Mouse (Mus musculus) hindbrain, embryonic 14.5 days (tissue): Measurements from ENCODE around the gene Abca17. TPM values are rescaled to one million over a fixed set of nuclear protein-coding genes. Genes with fewer than 3 reads are reported as not detected.
A peak's percentile ranks its signal among the peaks of the same experiment; 100 is the strongest.

ENCODE experiments used
- ATAC-seq: fragments of 200-750 bp; cut with Nextera tagmentation; 2 replicates; pipeline ENCODE4 v1.8.0; 2017; ENCODE audit warnings: moderate number of reproducible peaks, mild to moderate bottlenecking, moderate TSS enrichment, moderate library complexity; ENCODE audit not compliant: low FRiP score
- DNase-seq: peaks from one replicate; pipeline ENCODE4 v3.0.0-alpha.2; 2015; ENCODE audit warnings: low spot score
- H3K27ac ChIP-seq: fragments of 300-500 bp; sonication (generic); 2 replicates; pipeline ENCODE4 v1.5.1; 2014; ENCODE audit warnings: mild to moderate bottlenecking, moderate library complexity
- H3K27me3 ChIP-seq: fragments of 300-500 bp; sonication (generic); 2 replicates; pipeline ENCODE4 v1.6.1; 2014; ENCODE audit warnings: mild to moderate bottlenecking, low read length, mixed read lengths; ENCODE audit not compliant: control insufficient read depth, insufficient read depth
- H3K36me3 ChIP-seq: fragments of 300-500 bp; sonication (generic); replicated peaks from 2 replicates; pipeline ENCODE4 v1.6.1; 2014; ENCODE audit not compliant: control insufficient read depth, insufficient read depth
- H3K4me1 ChIP-seq: fragments of 300-500 bp; sonication (generic); replicated peaks from 2 replicates; pipeline ENCODE4 v1.6.1; 2014; ENCODE audit warnings: antibody characterized with exemption, low read length, mixed read lengths; ENCODE audit not compliant: control insufficient read depth, insufficient read depth
- H3K4me2 ChIP-seq: fragments of 300-500 bp; sonication (generic); replicated peaks from 2 replicates; pipeline ENCODE4 v1.6.1; 2014; ENCODE audit warnings: mild to moderate bottlenecking, moderate library complexity
- H3K4me3 ChIP-seq: fragments of 300-500 bp; sonication (generic); replicated peaks from 2 replicates; pipeline ENCODE4 v1.5.1; 2014; ENCODE audit warnings: mild to moderate bottlenecking, low read length
- H3K9ac ChIP-seq: fragments of 300-500 bp; sonication (generic); 2 replicates; pipeline ENCODE4 v1.6.1; 2014
- H3K9me3 ChIP-seq: fragments of 300-500 bp; sonication (generic); 2 replicates; pipeline ENCODE4 v1.6.1; 2016; ENCODE audit warnings: low read length; ENCODE audit not compliant: control insufficient read depth
- WGBS: fragments of 180-500 bp; shearing (Covaris S2); extraction: QIAGEN DNeasy Blood & Tissue Kit; methylation state at CpG from one replicate; pipeline ENCODE4 v1.1.7; 2014; 5-methylcytosine and 5-hydroxymethylcytosine counted together
- polyA plus RNA-seq: library from polyadenylated mRNA; unstranded; fragments of >200 nt; fragmentation: Nextera tagmentation; extraction: Ambion mirVana; gene quantifications from 2 replicates; pipeline ENCODE4 v1.2.1, GENCODE M21; 2014

Gene Abca17
- polyA plus RNA-seq, 1 experiment from 2014 or later, result 0.63 TPM

DNA sequence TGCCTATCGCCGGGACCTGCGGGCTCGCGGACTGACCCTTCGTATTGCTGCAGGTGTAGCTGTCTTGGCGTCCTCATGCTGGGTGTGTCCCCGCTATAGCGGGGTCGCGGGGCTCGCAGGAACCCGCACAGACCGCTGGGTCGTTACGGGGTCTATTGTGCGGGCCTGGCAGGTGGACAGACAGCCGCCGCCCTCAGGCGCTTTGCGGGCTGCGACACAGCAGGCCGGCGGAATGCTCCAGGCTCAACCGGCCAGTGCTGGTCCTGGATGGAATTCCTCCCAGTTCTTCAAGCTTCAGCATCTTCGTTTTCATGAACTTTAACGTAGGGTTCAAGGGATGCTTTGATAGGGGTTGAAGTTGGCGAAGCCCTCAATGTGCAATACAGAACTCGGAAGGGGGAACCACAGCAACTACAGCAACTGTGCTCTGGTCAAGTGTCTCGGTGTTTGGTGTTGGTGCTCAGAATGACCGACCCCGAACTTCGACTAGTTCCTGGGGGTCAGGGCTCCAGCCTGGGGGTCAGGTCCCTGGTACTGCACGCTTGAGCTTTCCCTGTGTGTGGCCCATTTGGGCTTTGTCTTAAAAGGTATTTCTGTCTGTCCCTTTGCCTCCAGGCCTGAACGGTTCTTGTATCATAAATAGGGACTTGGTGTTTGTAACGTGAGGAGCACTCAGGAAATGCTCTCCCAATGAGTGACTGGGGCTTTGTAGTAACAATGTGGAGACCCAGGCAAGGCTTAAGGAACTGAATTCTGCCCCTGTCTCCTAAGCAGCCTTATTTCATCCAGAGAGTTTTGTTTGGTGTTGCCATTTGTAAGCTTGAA lies 1.7 kb upstream of the Abca17 start:
- peak overlapping the region; percentile 72 for H3K27ac ChIP-seq
- ATAC-seq (no peak; the same call in 1 of the 2 replicates), DNase-seq (no peak)
- peak overlapping the region; percentile 67 for H3K4me3 ChIP-seq
- H3K27me3 ChIP-seq, result peaks cover 10% of the 10 kb centered on the region
- H3K4me2 ChIP-seq, result peak overlapping the region; percentile 68
- WGBS, result 2% methylated on average over 36 of the region's 36 CpGs
- peaks cover 22% of the 10 kb centered on the region for H3K4me1 ChIP-seq
- H3K9me3 ChIP-seq, result no peaks in the 10 kb centered on the region
- peak overlapping the region; percentile 83 for H3K9ac ChIP-seq
- no peaks in the 10 kb centered on the region for H3K36me3 ChIP-seq

DNA sequence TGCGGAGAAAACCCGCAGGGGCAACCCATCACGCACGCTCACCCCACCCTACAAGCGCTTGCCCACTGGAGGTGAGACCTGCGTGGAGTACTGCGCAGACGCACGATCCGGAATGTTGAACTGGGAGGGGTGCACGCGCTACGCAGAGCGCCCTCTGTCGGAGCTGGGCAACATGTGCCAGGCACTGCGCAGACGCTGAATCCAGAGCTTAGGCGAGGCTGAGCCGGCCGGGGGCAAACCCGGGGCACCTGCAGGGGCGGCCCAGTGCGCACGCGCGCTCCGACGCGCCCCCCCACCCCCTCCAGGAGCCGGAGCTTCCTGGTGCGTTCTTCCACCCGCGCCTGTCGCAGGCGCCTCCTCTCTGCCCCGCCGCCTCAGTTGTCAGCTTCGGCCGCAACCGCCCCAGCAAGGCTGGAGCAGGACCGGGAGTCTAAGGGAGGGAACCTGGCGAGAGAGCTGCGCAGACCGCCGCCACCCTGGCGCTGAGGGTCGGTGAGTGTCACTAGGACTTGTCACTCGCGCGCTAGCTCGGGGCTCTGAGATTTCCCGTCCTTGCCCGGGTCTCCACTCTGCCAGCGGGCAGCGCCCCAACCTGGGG lies 991 bp upstream of the Abca17 start, which contains the start of gene Abca3:
TSS of gene Abca3 (plus strand) at position 191 of the 598 bp plus-strand sequence.
- peak; percentile 97 for ATAC-seq
- Histone ChIP-seq H3K4me2 (peak within 1 kb of the TSS; percentile 68), H3K4me1 (peaks cover 22% of the 10 kb centered on the region), H3K9ac (peak within 1 kb of the TSS; percentile 83), H3K27me3 (peaks cover 10% of the 10 kb centered on the region), H3K9me3 (no peaks in the 10 kb centered on the region), H3K4me3 (peak within 1 kb of the TSS; percentile 67), H3K27ac (peak within 1 kb of the TSS; percentile 72), H3K36me3 (no peaks in the 10 kb centered on the region)
- WGBS, result under 1% methylated on average over 47 of the region's 55 CpGs
- DNase-seq, result peak; percentile 98

DNA sequence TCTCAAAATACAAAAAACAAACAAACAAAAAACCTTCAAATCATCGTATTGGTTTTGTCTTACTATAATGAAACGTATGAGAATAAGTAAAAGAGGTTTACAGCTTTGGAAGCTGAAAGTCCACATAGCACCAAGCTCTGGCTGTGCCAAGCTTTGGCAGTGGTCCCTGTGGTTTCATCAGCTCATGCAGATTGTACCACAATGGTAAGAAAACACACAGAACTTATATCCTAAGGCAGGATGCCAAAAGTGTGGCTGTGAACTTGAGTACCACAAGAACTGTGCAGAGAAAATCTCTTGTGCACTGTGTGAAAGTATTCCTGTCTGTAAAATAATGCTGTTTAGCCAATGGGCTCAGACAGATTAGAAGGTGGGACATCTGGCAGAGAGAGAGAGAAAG lies 1.7 kb downstream of the Abca17 start:
- ATAC-seq (no peak), DNase-seq (no peak)
- Histone ChIP-seq H3K27me3 (peaks cover 10% of the 10 kb centered on the region), H3K9ac (no peak overlapping the region), H3K4me2 (no peak overlapping the region), H3K4me1 (peaks cover 15% of the 10 kb centered on the region), H3K9me3 (no peaks in the 10 kb centered on the region), H3K27ac (no peak overlapping the region), H3K36me3 (no peaks in the 10 kb centered on the region), H3K4me3 (no peak overlapping the region)
- WGBS, result 81% methylated on average over 2 of the region's 2 CpGs

DNA sequence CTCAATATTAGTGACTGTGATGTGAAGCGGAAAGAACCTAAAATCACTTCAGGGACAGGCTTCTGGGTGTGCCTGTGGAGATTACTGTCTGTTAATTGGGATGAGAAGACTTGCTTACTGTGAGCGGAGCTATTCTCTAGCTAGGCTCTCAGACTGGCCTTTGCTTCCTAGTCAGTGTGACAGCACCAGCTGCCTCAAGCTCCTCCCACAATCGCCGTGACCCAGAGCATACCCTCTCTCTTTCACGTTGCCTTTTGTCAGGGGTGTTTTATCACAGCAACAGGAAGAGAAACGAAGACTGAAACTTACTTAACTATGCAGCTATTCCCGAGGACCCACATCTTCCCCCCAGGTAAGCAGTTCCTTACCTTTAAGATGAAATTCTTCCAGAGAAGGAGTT lies 4.0 kb downstream of the Abca17 start:
- Histone ChIP-seq H3K27ac (no peak overlapping the region), H3K4me2 (no peak overlapping the region), H3K9me3 (no peaks in the 10 kb centered on the region), H3K4me1 (no peaks in the 10 kb centered on the region; the same call in 1 of the 2 replicates), H3K36me3 (no peaks in the 10 kb centered on the region), H3K27me3 (peaks cover 10% of the 10 kb centered on the region), H3K9ac (no peak overlapping the region), H3K4me3 (no peak overlapping the region)
- WGBS, result 59% methylated on average over 7 of the region's 7 CpGs
- no peak for DNase-seq
- no peak for ATAC-seq

DNA sequence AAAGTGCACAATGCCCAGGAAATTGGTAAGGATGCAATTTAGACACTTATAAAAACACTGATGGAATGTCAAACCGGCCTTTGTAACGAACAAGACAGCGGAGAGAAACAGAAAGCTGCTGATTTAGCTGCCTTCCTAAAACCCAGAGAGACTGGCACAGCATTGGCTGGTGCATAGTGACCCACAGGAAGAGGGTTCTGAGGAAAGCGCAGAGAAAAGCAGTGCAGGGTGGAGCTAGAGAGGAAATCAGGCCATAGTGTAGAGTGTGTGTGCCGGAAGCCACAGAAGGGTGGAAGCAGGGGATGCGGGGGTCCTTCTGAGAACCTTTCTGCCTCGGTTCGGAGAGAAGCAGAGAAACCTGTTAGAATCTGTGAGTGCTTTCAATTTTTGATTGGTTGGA lies 6.2 kb downstream of the Abca17 start:
- ATAC-seq (no peak), DNase-seq (no peak)
- no peak overlapping the region for H3K4me2 ChIP-seq
- WGBS, result 92% methylated on average over 8 of the region's 8 CpGs
- H3K4me1 ChIP-seq, result no peaks in the 10 kb centered on the region
- H3K9me3 ChIP-seq, result no peaks in the 10 kb centered on the region
- H3K27me3 ChIP-seq, result no peaks in the 10 kb centered on the region
- no peak overlapping the region for H3K27ac ChIP-seq
- H3K4me3 ChIP-seq, result no peak overlapping the region
- no peaks in the 10 kb centered on the region for H3K36me3 ChIP-seq
- no peak overlapping the region for H3K9ac ChIP-seq

DNA sequence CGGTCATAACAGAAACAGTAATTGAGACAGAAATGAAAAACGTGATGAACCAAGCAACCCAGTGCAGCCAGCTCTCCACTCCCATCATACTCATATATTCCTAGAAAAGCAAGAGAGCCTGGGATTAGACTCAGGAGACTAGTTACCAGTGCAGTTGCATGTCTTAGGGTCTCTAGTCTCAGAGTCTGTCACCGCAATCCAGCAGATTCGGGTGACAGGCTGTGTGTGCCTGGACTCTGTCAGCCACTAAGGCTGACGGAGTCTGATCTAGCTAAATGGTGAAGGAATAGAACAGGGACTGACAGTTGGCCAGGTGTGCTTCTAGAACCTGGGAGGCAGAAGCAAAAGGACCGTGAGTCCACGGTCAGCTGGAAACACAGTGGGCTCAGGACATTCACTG lies 23.2 kb downstream of the Abca17 start:
- no peaks in the 10 kb centered on the region for H3K36me3 ChIP-seq
- no peak for DNase-seq
- ATAC-seq, result no peak
- 83% methylated on average over 7 of the region's 7 CpGs for WGBS
- no peak overlapping the region for H3K4me3 ChIP-seq
- no peaks in the 10 kb centered on the region for H3K4me1 ChIP-seq
- no peaks in the 10 kb centered on the region for H3K27me3 ChIP-seq
- H3K9me3 ChIP-seq, result no peaks in the 10 kb centered on the region
- no peak overlapping the region for H3K4me2 ChIP-seq
- H3K27ac ChIP-seq, result no peak overlapping the region
- H3K9ac ChIP-seq, result no peak overlapping the region

DNA sequence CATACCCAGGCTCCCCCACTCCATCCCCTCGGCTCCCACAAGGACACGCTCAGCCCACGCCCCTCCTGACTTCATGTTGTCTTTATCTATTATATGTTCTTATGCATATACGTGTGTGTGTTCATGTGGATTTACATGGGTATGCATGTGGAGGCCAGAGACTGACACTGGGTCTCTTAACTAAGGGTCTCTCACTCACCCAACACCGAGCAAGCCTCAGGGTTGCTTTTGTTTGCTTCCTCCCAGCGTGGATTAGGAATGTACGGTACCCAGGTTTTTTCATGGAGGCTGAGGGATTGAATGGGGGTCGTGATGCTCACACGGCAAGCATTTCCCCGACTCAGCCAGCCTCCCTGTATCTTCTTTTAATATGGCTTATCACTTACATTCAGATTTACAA lies 25.8 kb downstream of the Abca17 start:
- no peak overlapping the region for H3K27ac ChIP-seq
- ATAC-seq (no peak), DNase-seq (no peak)
- no peak overlapping the region for H3K9ac ChIP-seq
- H3K9me3 ChIP-seq, result 0 out of 2 replicates have a peak, but pooled peaks cover 4% of the 10 kb centered on the region
- H3K4me3 ChIP-seq, result no peak overlapping the region
- 90% methylated on average over 10 of the region's 10 CpGs for WGBS
- no peaks in the 10 kb centered on the region for H3K36me3 ChIP-seq
- H3K4me2 ChIP-seq, result no peak overlapping the region
- H3K27me3 ChIP-seq, result no peaks in the 10 kb centered on the region
- no peaks in the 10 kb centered on the region for H3K4me1 ChIP-seq

DNA sequence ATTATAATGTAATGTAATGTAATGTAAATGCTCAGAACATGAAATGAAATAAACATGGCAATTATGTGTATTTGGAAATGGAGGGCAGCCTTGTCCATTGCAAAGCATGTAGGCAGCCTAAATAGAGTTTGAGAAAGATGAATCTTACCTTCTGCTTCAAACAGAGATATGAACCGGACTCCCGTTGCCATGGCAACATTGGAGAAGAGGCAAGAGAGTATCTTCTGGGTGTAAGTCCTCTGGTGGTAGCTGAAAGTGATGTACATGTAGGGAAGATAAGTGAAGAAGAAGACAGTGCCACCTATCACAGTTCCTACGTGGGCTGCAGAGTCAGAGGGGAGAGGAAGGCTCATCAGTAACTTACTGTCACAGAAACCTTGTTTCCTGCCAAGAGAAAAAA lies 30.0 kb downstream of the Abca17 start:
- ATAC-seq, result no peak
- no peak for DNase-seq
- 92% methylated on average over 3 of the region's 3 CpGs for WGBS

DNA sequence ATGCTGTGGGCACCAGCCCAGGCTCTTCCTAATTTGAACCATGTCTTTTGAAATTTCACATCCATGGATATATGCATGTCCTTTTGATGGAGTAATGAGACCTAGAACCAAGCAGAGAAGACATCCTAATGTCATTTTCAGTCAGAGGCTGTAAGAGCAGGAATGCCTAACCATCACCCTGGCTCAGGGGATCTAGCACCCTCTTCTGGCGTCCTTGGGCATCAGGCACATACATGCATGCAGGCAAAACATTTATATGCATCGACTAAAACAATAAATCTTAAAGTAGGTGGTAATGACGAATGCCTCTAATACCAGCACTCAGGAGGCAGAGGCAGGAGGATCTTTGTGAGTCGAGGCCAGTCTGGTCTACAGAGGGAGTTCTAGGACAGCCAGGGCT lies 43.4 kb downstream of the Abca17 start:
- no peaks in the 10 kb centered on the region for H3K9me3 ChIP-seq
- no peak overlapping the region for H3K4me2 ChIP-seq
- no peak for DNase-seq
- H3K36me3 ChIP-seq, result no peaks in the 10 kb centered on the region
- no peak overlapping the region for H3K4me3 ChIP-seq
- no peak overlapping the region for H3K9ac ChIP-seq
- no peaks in the 10 kb centered on the region for H3K27me3 ChIP-seq
- no peak overlapping the region for H3K27ac ChIP-seq
- H3K4me1 ChIP-seq, result no peaks in the 10 kb centered on the region
- 57% methylated on average over 4 of the region's 4 CpGs for WGBS
- ATAC-seq, result no peak

More for the DNA sequence above, 30.0 kb downstream of the Abca17 start:
- no peak overlapping the region for H3K27ac ChIP-seq
- H3K4me2 ChIP-seq, result no peak overlapping the region
- no peak overlapping the region for H3K4me3 ChIP-seq
- no peaks in the 10 kb centered on the region for H3K4me1 ChIP-seq
- no peaks in the 10 kb centered on the region for H3K27me3 ChIP-seq
- 0 out of 2 replicates have a peak, but pooled peaks cover 4% of the 10 kb centered on the region for H3K9me3 ChIP-seq
- H3K36me3 ChIP-seq, result no peaks in the 10 kb centered on the region
- no peak overlapping the region for H3K9ac ChIP-seq
